Mouse (Mus musculus) hindbrain, embryonic 15.5 days (tissue): ENCODE measurements around the gene Gm2026. TPM values are rescaled to one million over a fixed set of nuclear protein-coding genes. Genes with fewer than 3 reads are reported as not detected.
"Not testable (repeated sequence)": the region's sequence is repeated elsewhere in the genome, so short reads cannot be mapped to it uniquely, and the experiment has no call there.

ENCODE experiments used
- ATAC-seq: fragments of 200-750 bp; cut with Nextera tagmentation; 2 replicates; pipeline ENCODE4 v1.8.0; 2017; ENCODE audit warnings: low read depth, moderate number of reproducible peaks, moderate TSS enrichment; ENCODE audit not compliant: low FRiP score
- H3K27ac ChIP-seq: fragments of 300-500 bp; sonication (generic); replicated peaks from 2 replicates; pipeline ENCODE4 v1.5.1; 2015; ENCODE audit warnings: mild to moderate bottlenecking, inconsistent platforms
- H3K27me3 ChIP-seq: fragments of 300-500 bp; sonication (generic); 2 replicates; pipeline ENCODE4 v1.6.1; 2015; ENCODE audit warnings: control low read depth, inconsistent platforms
- H3K36me3 ChIP-seq: fragments of 300-500 bp; sonication (generic); 2 replicates; pipeline ENCODE4 v1.6.1; 2015; ENCODE audit warnings: control low read depth, inconsistent platforms
- H3K4me1 ChIP-seq: fragments of 300-500 bp; sonication (generic); replicated peaks from 2 replicates; pipeline ENCODE4 v1.6.1; 2015; ENCODE audit warnings: control low read depth, inconsistent platforms
- H3K4me2 ChIP-seq: fragments of 300-500 bp; sonication (generic); 2 replicates; pipeline ENCODE4 v1.6.1; 2015; ENCODE audit warnings: moderate library complexity, mild to moderate bottlenecking, inconsistent platforms
- H3K4me3 ChIP-seq: fragments of 300-500 bp; sonication (generic); 2 replicates; pipeline ENCODE4 v1.5.1; 2015; ENCODE audit warnings: mild to moderate bottlenecking, inconsistent platforms
- H3K9ac ChIP-seq: fragments of 300-500 bp; sonication (generic); 2 replicates; pipeline ENCODE4 v1.6.1; 2015; ENCODE audit warnings: inconsistent platforms
- H3K9me3 ChIP-seq: fragments of 300-500 bp; sonication (generic); 2 replicates; pipeline ENCODE4 v1.6.1; 2016; ENCODE audit warnings: control low read depth, inconsistent platforms
- WGBS: fragments of 180-500 bp; shearing (Covaris S2); methylation state at CpG from one replicate; pipeline ENCODE4 v1.1.7; 2015; 5-methylcytosine and 5-hydroxymethylcytosine counted together
- polyA plus RNA-seq: library from polyadenylated mRNA; unstranded; fragments of >200 nt; fragmentation: Nextera tagmentation; extraction: Ambion mirVana; gene quantifications from 2 replicates; pipeline ENCODE4 v1.2.1, GENCODE M21; 2015

Gene Gm2026
- 19.5 and 20.3 TPM in 2 replicates for polyA plus RNA-seq

- H3K4me2 ChIP-seq, H3K9ac ChIP-seq, H3K4me1 ChIP-seq, ATAC-seq, H3K4me3 ChIP-seq, H3K27ac ChIP-seq, H3K36me3 ChIP-seq, H3K27me3 ChIP-seq, H3K9me3 ChIP-seq: not testable (repeated sequence)
- WGBS: no CpG with 5 or more reads among the region's 4 CpGs
Observed at GRCm38 (mm10) chr2:175965031-175965430, at the start of gene Gm2026. Gm2026 (plus strand) TSS chr2:175965331.

GRCm38 (mm10) chr2:175931000-175931399, 34.1 kb upstream of the Gm2026 start, which contains the start of gene Zfp966:
Zfp966 (minus strand) TSS chr2:175931100.
- WGBS: no CpG with 5 or more reads among the region's 6 CpGs
- H3K27ac ChIP-seq, H3K4me1 ChIP-seq, H3K9ac ChIP-seq, H3K36me3 ChIP-seq, H3K4me3 ChIP-seq, H3K9me3 ChIP-seq, H3K27me3 ChIP-seq, H3K4me2 ChIP-seq, ATAC-seq: not testable (repeated sequence)

Other genes with a start within 250 kb of the Gm2026 start
- gene Gm2007, start 223.8 kb upstream of the Gm2026 start, polyA plus RNA-seq: not detected in 2 replicates
- 1.00 and 2.4 TPM in 2 replicates for gene Gm14288, start 164.2 kb upstream of the Gm2026 start, polyA plus RNA-seq
- 23.6 and 26.7 TPM in 2 replicates for gene Gm6710, start 96.1 kb upstream of the Gm2026 start, polyA plus RNA-seq
- gene Zfp966, start 34.2 kb upstream of the Gm2026 start, polyA plus RNA-seq: 1.8 and 2.2 TPM in 2 replicates
- 0.54 and 0.63 TPM in 2 replicates for gene Gm2004, start 184.5 kb downstream of the Gm2026 start, polyA plus RNA-seq